Mouse (Mus musculus): Measurements from ENCODE around the gene Tmc3.

GRCm38 (mm10) chr7:83658716-83659115 is 74.0 kb downstream of the Tmc3 start:
- TF ChIP-seq CTCF (IDR thresholded peaks at IDR 0.05; ENCODE audit: insufficient read depth, low read depth, low read length) (no peak), POLR2A (IDR thresholded peaks at IDR 0.05; ENCODE audit: insufficient read depth, low read depth, low read length) (no peak)

Measured in olfactory bulb, adult 2 months (tissue).